Mouse (Mus musculus): Measurements from ENCODE around the gene Gxylt2. TPM values are rescaled to one million over a fixed set of nuclear protein-coding genes. Genes with fewer than 3 reads are reported as not detected.
A peak's percentile ranks its signal among the peaks of the same experiment; 100 is the strongest.

The Gxylt2 gene
- total and polyA plus RNA-seq, 3 experiments, result 0.03 TPM; not detected in 2

- TF ChIP-seq ZC3H11A (IDR thresholded peaks at IDR 0.05; ENCODE audit: low read depth, low read length) (no peak), JUND (conservative IDR thresholded peaks at IDR 0.05; ENCODE audit: low read depth, low read length) (peak; percentile 93), KAT2A (IDR thresholded peaks at IDR 0.05; ENCODE audit: insufficient replicate concordance, low read length) (0 out of 2 replicates have a peak, but pooled peaks have one; percentile 61), RCOR1 (conservative IDR thresholded peaks at IDR 0.05; ENCODE audit: low read depth, low read length) (peak; percentile 99), USF1 (IDR thresholded peaks at IDR 0.05; ENCODE audit: low read depth, low read length) (no peak), MEF2A (IDR thresholded peaks at IDR 0.05; ENCODE audit: borderline replicate concordance, low read depth, low read length) (peak; percentile 99), RAD21 (IDR thresholded peaks at IDR 0.05; ENCODE audit: low read depth, low read length) (peak; percentile 9), TCF12 (IDR thresholded peaks at IDR 0.05; ENCODE audit: low read depth, low read length) (peak; percentile 99), CTCF (conservative IDR thresholded peaks at IDR 0.05 in 1 of 2, IDR thresholded peaks at IDR 0.05 in 1 of 2; ENCODE audit: low read depth in 2 of 2, low read length in 2 of 2) (no peak), GABPA (IDR thresholded peaks at IDR 0.05; ENCODE audit: insufficient replicate concordance, low read depth, low read length) (no peak), CHD1 (IDR thresholded peaks at IDR 0.05; ENCODE audit: low read depth, low read length) (peak; percentile 57; the same call in 1 of the 2 replicates), MAX (IDR thresholded peaks at IDR 0.05; ENCODE audit: low read length) (peak; percentile 79), SIN3A (IDR thresholded peaks at IDR 0.05; ENCODE audit: low read length) (peak; percentile 96), ETS1 (conservative IDR thresholded peaks at IDR 0.05; ENCODE audit: low read depth, low read length) (peak; percentile 99), ZKSCAN1 (IDR thresholded peaks at IDR 0.05; ENCODE audit: borderline replicate concordance, low read depth, low read length) (no peak; the same call in 1 of the 2 replicates)
These were observed 102.7 kb downstream of the Gxylt2 start (continued) for GRCm38 (mm10) chr6:100807187-100807586.

- dilution Hi-C loops (cut with MboI; ENCODE audit: extremely low pct_ligation_motif_present, extremely low pct_unique_long_range_greater_than_20kb, low sequenced_read_pairs), result no loop called here
- Histone ChIP-seq H3K9ac (ENCODE audit: insufficient read depth, low read depth) (no peak overlapping the region; the same call in 1 of the 2 replicates), H3K27ac (ENCODE audit: insufficient read depth, low read depth) (peak overlapping the region; percentile 47; the same call in 1 of the 2 replicates), H3K79me2 (replicated peaks; ENCODE audit: control insufficient read depth, extremely low read depth, insufficient read depth, poor library complexity, severe bottlenecking) (no peaks in the 10 kb centered on the region), H3K4me3 (replicated peaks in 1 of 3; ENCODE audit: low read depth in 2 of 3, low read length in 2 of 3, poor library complexity in 1 of 3) (no peak overlapping the region), H3K4me2 (ENCODE audit: insufficient read depth, low read depth, poor library complexity, severe bottlenecking) (peak overlapping the region; percentile 54), H3K4me1 (ENCODE audit: control insufficient read depth in 1 of 2, insufficient read depth in 2 of 2) (peaks cover 18 to 53% of the 10 kb centered on the region in 2 experiments), H3K9me3 (replicated peaks; ENCODE audit: low read length) (peaks cover 2% of the 10 kb centered on the region), H3K27me3 (replicated peaks) (peaks cover 2% of the 10 kb centered on the region), H3K36me3 (replicated peaks in 1 of 2; ENCODE audit: control insufficient read depth in 1 of 2, insufficient read depth in 1 of 2, low read length in 1 of 2) (no peaks in the 10 kb centered on the region)
- in situ Hi-C loops (cut with MboI; ENCODE audit: low pct_ligation_motif_present, low pct_unique_long_range_greater_than_20kb, low sequenced_read_pairs), result no loop called here
- peak; percentile 31 for DNase-seq (ENCODE audit: extremely low read depth)
- TF ChIP-seq KAT2A (IDR thresholded peaks at IDR 0.05; ENCODE audit: insufficient replicate concordance, low read length) (no peak), ZNF384 (IDR thresholded peaks at IDR 0.05; ENCODE audit: low read depth, low read length) (peak; percentile 69), MAX (IDR thresholded peaks at IDR 0.05; ENCODE audit: low read length) (peak; percentile 58), CHD2 (IDR thresholded peaks at IDR 0.05; ENCODE audit: low read length) (no peak), MYC (IDR thresholded peaks at IDR 0.05; ENCODE audit: low read depth, low read length) (0 out of 2 replicates have a peak, but pooled peaks have one; percentile 26), ZKSCAN1 (IDR thresholded peaks at IDR 0.05; ENCODE audit: borderline replicate concordance, low read depth, low read length) (no peak), USF1 (IDR thresholded peaks at IDR 0.05; ENCODE audit: low read depth, low read length) (0 out of 2 replicates have a peak, but pooled peaks have one; percentile 1)
These were observed 103.2 kb downstream of the Gxylt2 start for GRCm38 (mm10) chr6:100807746-100808145.

Measured in CH12.LX (cell line).